ENCODE assay signal across 21 mouse cellular contexts in the genomic region with DNA sequence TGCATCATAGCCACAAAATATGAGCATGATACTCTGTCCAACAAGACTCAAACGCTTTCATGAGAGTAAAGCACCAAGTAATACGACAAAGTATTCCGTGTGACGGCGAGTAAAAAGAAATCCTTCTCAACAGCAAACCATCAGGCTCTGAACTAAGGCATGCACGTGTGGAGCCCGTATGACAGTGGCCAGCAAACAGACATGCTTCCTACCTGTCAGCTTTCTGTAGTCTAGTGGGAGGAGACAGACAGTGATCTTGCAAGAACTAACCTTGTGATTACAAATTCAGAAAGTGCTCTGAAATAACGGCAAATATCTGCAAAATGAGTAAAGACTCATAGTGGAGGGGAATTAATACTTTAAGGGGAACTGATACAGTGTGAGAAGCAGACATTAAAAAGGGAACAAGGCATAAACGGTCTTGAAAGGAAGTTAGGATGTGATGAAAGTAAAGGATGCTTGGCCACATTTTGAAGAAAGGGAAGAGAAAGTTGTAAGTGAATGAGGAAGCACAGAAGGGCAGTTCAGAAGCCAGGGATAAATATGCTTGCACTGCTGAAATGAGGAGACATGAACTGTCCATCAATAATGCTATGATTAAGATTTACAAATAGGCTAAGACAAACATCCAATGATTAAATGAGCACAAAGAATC. TPM values are rescaled to one million over a fixed set of nuclear protein-coding genes. Genes with fewer than 3 reads are reported as not detected.
DNase-seq lines count a peak whose midpoint lies in the region; ATAC-seq and TF ChIP-seq lines count a peak whose summit lies in the region.
"Had no signal": no experiment of that assay in that cellular context is flagged by ENCODE, and none has a peak within 500 bp of the region (broad histone marks: within the 10 kb centered on the region; RNA-seq: fewer than 3 reads in every experiment).

No protein-coding gene starts in this region.

- no peak overlapping the region for H3K27ac ChIP-seq in liver, adult 2 months (replicated peaks; ENCODE audit: insufficient read depth, low read depth, low read length)
- H3K27ac ChIP-seq in liver, embryonic 11.5 days (ENCODE audit: low read depth, low read length), result no peak overlapping the region
- H3K27ac ChIP-seq in CH12.LX (ENCODE audit: insufficient read depth, low read depth), result no peak overlapping the region
- H3K27ac ChIP-seq: hindbrain, postnatal 0 days; left cerebral cortex, adult 2 months; liver, embryonic 15.5 days; midbrain, embryonic 15.5 days had no signal

- TF ChIP-seq CTCF in liver, adult 2 months (IDR thresholded peaks at IDR 0.05; ENCODE audit: low read depth, low read length), result no peak
- TF ChIP-seq CTCF in CH12.LX (conservative IDR thresholded peaks at IDR 0.05 in 1 of 2, IDR thresholded peaks at IDR 0.05 in 1 of 2; ENCODE audit: low read depth in 2 of 2, low read length in 2 of 2), result no peak

- H3K27me3 ChIP-seq in liver, adult 2 months (ENCODE audit: control insufficient read depth, insufficient read depth, low read length), result no peaks in the 10 kb centered on the region
- no peaks in the 10 kb centered on the region for H3K27me3 ChIP-seq in liver, embryonic 11.5 days (replicated peaks; ENCODE audit: control insufficient read depth, insufficient read depth, low read length)
- H3K27me3 ChIP-seq in CH12.LX (replicated peaks), result no peaks in the 10 kb centered on the region
- H3K27me3 ChIP-seq: liver, embryonic 15.5 days; megakaryocyte, embryonic 14.5 days; midbrain, embryonic 15.5 days had no signal

- H3K4me3 ChIP-seq in liver, adult 2 months (ENCODE audit: insufficient read depth, low read depth, low read length), result no peak overlapping the region
- no peak overlapping the region for H3K4me3 ChIP-seq in liver, embryonic 11.5 days (ENCODE audit: low read depth, low read length)
- H3K4me3 ChIP-seq in CH12.LX (replicated peaks in 1 of 3; ENCODE audit: low read depth in 2 of 3, low read length in 2 of 3, poor library complexity in 1 of 3), result peak overlapping the region in 1 of 3 experiments; percentile 35
- H3K4me3 ChIP-seq: left cerebral cortex, adult 2 months; liver, embryonic 15.5 days; megakaryocyte, embryonic 14.5 days; midbrain, embryonic 15.5 days had no signal

- DNase-seq in liver, adult 2 months (ENCODE audit: extremely low read depth, low read depth, low spot score), result peak; percentile 51
- DNase-seq in liver, embryonic 11.5 days (ENCODE audit: low spot score), result no peak
- DNase-seq in CH12.LX (ENCODE audit: extremely low read depth), result peak; percentile 27
- DNase-seq in right cerebral cortex, postnatal 4 days, result no peak
- DNase-seq in cerebellum, adult 9-10 months, result no peak
- no peak for DNase-seq in spleen, adult 12 weeks (ENCODE audit: low spot score)
- DNase-seq: adrenal gland, adult 8-10 months; cerebellum, adult 2 months; gastrocnemius, postnatal 25 days; kidney, adult 2 months; kidney, postnatal 25 days; thymus, postnatal 14 days had no signal

- 90% methylated on average over 9 of the region's 9 CpGs for WGBS in liver, adult 2 months
- 74% methylated on average over 9 of the region's 9 CpGs for WGBS in liver, embryonic 11.5 days

- no peaks in the 10 kb centered on the region for H3K36me3 ChIP-seq in liver, adult 2 months (ENCODE audit: control insufficient read depth, insufficient read depth, low read length)
- H3K36me3 ChIP-seq in liver, embryonic 11.5 days (ENCODE audit: control insufficient read depth, insufficient read depth, low read length), result no peaks in the 10 kb centered on the region
- no peaks in the 10 kb centered on the region for H3K36me3 ChIP-seq in CH12.LX (replicated peaks in 1 of 2; ENCODE audit: control insufficient read depth in 1 of 2, insufficient read depth in 1 of 2, low read length in 1 of 2)
- H3K36me3 ChIP-seq: midbrain, embryonic 15.5 days had no signal

- TF ChIP-seq EP300 in CH12.LX (IDR thresholded peaks at IDR 0.05; ENCODE audit: low read length), result 0 out of 2 replicates have a peak, but pooled peaks have one; percentile 44

- H3K4me2 ChIP-seq in liver, embryonic 11.5 days, result no peak overlapping the region
- no peak overlapping the region for H3K4me2 ChIP-seq in CH12.LX (ENCODE audit: insufficient read depth, low read depth, poor library complexity, severe bottlenecking)
- H3K4me2 ChIP-seq: heart, embryonic 11.5 days; liver, embryonic 15.5 days; midbrain, embryonic 15.5 days had no signal

- in situ Hi-C loops in CH12.LX (cut with MboI; ENCODE audit: low pct_ligation_motif_present, low pct_unique_long_range_greater_than_20kb, low sequenced_read_pairs), result no loop called here

- dilution Hi-C loops in CH12.LX (cut with MboI; ENCODE audit: extremely low pct_ligation_motif_present, extremely low pct_unique_long_range_greater_than_20kb, low sequenced_read_pairs), result no loop called here

- no peaks in the 10 kb centered on the region for H3K9me3 ChIP-seq in liver, embryonic 11.5 days (ENCODE audit: control insufficient read depth, low read length)
- no peaks in the 10 kb centered on the region for H3K9me3 ChIP-seq in CH12.LX (replicated peaks; ENCODE audit: low read length)
- H3K9me3 ChIP-seq: G1E; liver, embryonic 15.5 days; megakaryocyte, embryonic 14.5 days; midbrain, embryonic 15.5 days had no signal

- no peak for ATAC-seq in liver, embryonic 11.5 days (replicated peaks; ENCODE audit: low FRiP score)
- peak; percentile 89 for ATAC-seq in common myeloid progenitor, adult 5-6 weeks (replicated peaks; ENCODE audit: low read depth, poor library complexity, severe bottlenecking)
- ATAC-seq in monocyte, adult 5-6 weeks (replicated peaks; ENCODE audit: insufficient number of reproducible peaks, low FRiP score, low TSS enrichment, poor library complexity, severe bottlenecking), result peak; percentile 96
- ATAC-seq: hindbrain, postnatal 0 days; midbrain, embryonic 15.5 days had no signal

- no peak for TF ChIP-seq POLR2A in liver, adult 2 months (IDR thresholded peaks at IDR 0.05; ENCODE audit: extremely low read depth, insufficient read depth, low read length)
- no peak for TF ChIP-seq POLR2A in CH12.LX (IDR thresholded peaks at IDR 0.05; ENCODE audit: low read depth, low read length)

- no peaks in the 10 kb centered on the region; the same call in 1 of the 2 replicates for H3K79me2 ChIP-seq in liver, adult 2 months (ENCODE audit: control insufficient read depth, insufficient read depth, low read length)
- H3K79me2 ChIP-seq in CH12.LX (replicated peaks; ENCODE audit: control insufficient read depth, extremely low read depth, insufficient read depth, poor library complexity, severe bottlenecking), result no peaks in the 10 kb centered on the region

- H3K9ac ChIP-seq in liver, adult 2 months (ENCODE audit: low read depth, low read length), result no peak overlapping the region
- H3K9ac ChIP-seq in liver, embryonic 11.5 days (ENCODE audit: low read depth, low read length), result no peak overlapping the region
- H3K9ac ChIP-seq in CH12.LX (ENCODE audit: insufficient read depth, low read depth), result no peak overlapping the region
- H3K9ac ChIP-seq: liver, embryonic 15.5 days; midbrain, embryonic 15.5 days had no signal

- no peaks in the 10 kb centered on the region for H3K4me1 ChIP-seq in liver, adult 2 months (ENCODE audit: control insufficient read depth, insufficient read depth, low read length)
- no peaks in the 10 kb centered on the region; the same call in 1 of the 2 replicates for H3K4me1 ChIP-seq in liver, embryonic 11.5 days (replicated peaks; ENCODE audit: control insufficient read depth, insufficient read depth, low read length)
- peaks cover 2 to 20% of the 10 kb centered on the region in 2 experiments; a peak in 2 of 4 replicates for H3K4me1 ChIP-seq in CH12.LX (ENCODE audit: control insufficient read depth in 1 of 2, insufficient read depth in 2 of 2)
- H3K4me1 ChIP-seq: liver, embryonic 15.5 days had no signal

- no peak for TF ChIP-seq RAD21 in CH12.LX (IDR thresholded peaks at IDR 0.05; ENCODE audit: low read depth, low read length)

TF ChIP-seq in CH12.LX, 34 proteins besides CTCF, POLR2A, EP300 and RAD21:
- no peak for TF ChIP-seq NELFE (IDR thresholded peaks at IDR 0.05; ENCODE audit: low read depth, low read length)
- 0 out of 2 replicates have a peak, but pooled peaks have one; percentile 23 for TF ChIP-seq MAX (IDR thresholded peaks at IDR 0.05; ENCODE audit: low read length)
- 0 out of 2 replicates have a peak, but pooled peaks have one; percentile 14 for TF ChIP-seq CHD2 (IDR thresholded peaks at IDR 0.05; ENCODE audit: low read length)
- peak; percentile 28; the same call in 1 of the 2 replicates for TF ChIP-seq BHLHE40 (IDR thresholded peaks at IDR 0.05; ENCODE audit: low read depth, low read length)

RNA-seq across cellular contexts. Expression of a gene that starts 15.3 kb away (rescaled TPM):
- 11.2 and 12.4 TPM in 2 replicates for total RNA-seq in liver, adult 2 months (2014; rRNA removed)
- polyA plus RNA-seq in liver, adult 2 months (2012; rRNA removed), result 2.7 and 3.1 TPM in 2 replicates
- 9.3 and 9.8 TPM in 2 replicates for polyA plus RNA-seq in liver, embryonic 11.5 days (2014; fragmentation: Nextera tagmentation; extraction: Ambion mirVana)
- total RNA-seq in CH12.LX (2012; rRNA removed), result 2.9 and 3.1 TPM in 2 replicates
- 6.4 and 7.5 TPM in 2 replicates for total RNA-seq in CH12.LX (2014; rRNA removed)
- polyA plus RNA-seq in CH12.LX (2012; ENCODE audit: insufficient read length, low read depth), result 2.3 and 3.2 TPM in 2 replicates
- 10.1 and 12.2 TPM in 2 replicates for total RNA-seq in common myeloid progenitor, adult 5-6 weeks (2017)
- 34.2 to 67.7 TPM (median 63.5 TPM) in 3 replicates for total RNA-seq in monocyte, adult 5-6 weeks (2017)

Comparison
In these comparisons a context has a peak if more than half of its experiments do, and no peak if none do; other contexts are left out.
1. DNase-seq: peak in liver, adult 2 months (single experiment) and CH12.LX (single experiment); none in liver, embryonic 11.5 days (single experiment), right cerebral cortex, postnatal 4 days (single experiment), cerebellum, adult 9-10 months (single experiment) and spleen, adult 12 weeks (single experiment).